ENCODE assay signal across 18 mouse cellular contexts in genomic region chr17:29669936-29670335, GRCm38 (mm10). TPM values are rescaled to one million over a fixed set of nuclear protein-coding genes. Genes with fewer than 3 reads are reported as not detected.
DNase-seq lines count a peak whose midpoint lies in the region; ATAC-seq and TF ChIP-seq lines count a peak whose summit lies in the region.
"Had no signal": no experiment of that assay in that cellular context is flagged by ENCODE, and none has a peak within 500 bp of the region (broad histone marks: within the 10 kb centered on the region; RNA-seq: fewer than 3 reads in every experiment).

No protein-coding gene starts in this region.

- no peak overlapping the region for H3K4me2 ChIP-seq in lung, embryonic 15.5 days
- peak overlapping the region; percentile 48 for H3K4me2 ChIP-seq in liver, embryonic 14.5 days (ENCODE audit: low read depth)
- H3K4me2 ChIP-seq in kidney, embryonic 15.5 days: no peak overlapping the region
- H3K4me2 ChIP-seq: forebrain, embryonic 13.5 days; heart, embryonic 15.5 days; hindbrain, embryonic 15.5 days; midbrain, embryonic 11.5 days; neural tube, embryonic 12.5 days had no signal

- H3K27ac ChIP-seq in lung, embryonic 15.5 days: no peak overlapping the region
- H3K27ac ChIP-seq in liver, embryonic 14.5 days: peak overlapping the region; percentile 80
- H3K27ac ChIP-seq in kidney, embryonic 15.5 days: no peak overlapping the region
- H3K27ac ChIP-seq: embryonic facial prominence, embryonic 10.5 days; forebrain, embryonic 13.5 days; heart, embryonic 15.5 days; neural tube, embryonic 12.5 days had no signal

- no peak overlapping the region for H3K9ac ChIP-seq in lung, embryonic 15.5 days
- no peak overlapping the region; the same call in 1 of the 2 replicates for H3K9ac ChIP-seq in liver, embryonic 14.5 days (replicated peaks)
- H3K9ac ChIP-seq in kidney, embryonic 15.5 days: no peak overlapping the region
- H3K9ac ChIP-seq: forebrain, embryonic 13.5 days; heart, embryonic 15.5 days; hindbrain, embryonic 15.5 days; neural tube, embryonic 12.5 days had no signal

- no peaks in the 10 kb centered on the region for H3K27me3 ChIP-seq in lung, embryonic 15.5 days
- H3K27me3 ChIP-seq in liver, embryonic 14.5 days (ENCODE audit: control insufficient read depth, insufficient read depth, low read length): no peaks in the 10 kb centered on the region
- no peaks in the 10 kb centered on the region for H3K27me3 ChIP-seq in kidney, embryonic 15.5 days
- H3K27me3 ChIP-seq: forebrain, embryonic 13.5 days; heart, embryonic 15.5 days; hindbrain, embryonic 15.5 days; neural tube, embryonic 12.5 days had no signal

- no peak; the same call in 1 of the 2 replicates for TF ChIP-seq CTCF in liver, embryonic 14.5 days (IDR thresholded peaks at IDR 0.05; ENCODE audit: low read depth)

- TF ChIP-seq EP300 in liver, embryonic 14.5 days (IDR thresholded peaks at IDR 0.05; ENCODE audit: low read depth): no peak

- no peak for DNase-seq in lung, adult 18-20 months
- DNase-seq in c-Kit-positive CD71-positive TER-119-positive erythroid progenitor cells, embryonic 14.5 days (ENCODE audit: low spot score): peak; percentile 76
- peak; percentile 58 to 74 (median 67) for DNase-seq in liver, embryonic 14.5 days (ENCODE audit: low read depth in 3 of 3, low spot score in 3 of 3)
- DNase-seq in urinary bladder, postnatal 25 days (ENCODE audit: low spot score): no peak
- DNase-seq in urinary bladder, adult 18-20 months (ENCODE audit: low spot score in 2 of 2): no peak
- DNase-seq: cerebellum, adult 2 months; gastrocnemius, postnatal 25 days; right cerebral cortex, postnatal 14 days; thymus, postnatal 4 days had no signal

- ATAC-seq in lung, embryonic 15.5 days (ENCODE audit: borderline replicate concordance, extremely low read depth, low FRiP score, low TSS enrichment): 0 out of 2 replicates have a peak, but pooled peaks have one; percentile 5
- ATAC-seq in liver, embryonic 14.5 days (ENCODE audit: insufficient read depth): peak; percentile 94
- no peak for ATAC-seq in kidney, embryonic 15.5 days (replicated peaks; ENCODE audit: low FRiP score)
- ATAC-seq: forebrain, embryonic 13.5 days; lung, postnatal 0 days had no signal

- no peaks in the 10 kb centered on the region for H3K4me1 ChIP-seq in lung, embryonic 15.5 days
- H3K4me1 ChIP-seq in liver, embryonic 14.5 days (replicated peaks; ENCODE audit: control insufficient read depth in 2 of 2, insufficient read depth in 2 of 2, low read length in 1 of 2): peaks cover 22 to 26% of the 10 kb centered on the region in 2 experiments
- no peaks in the 10 kb centered on the region for H3K4me1 ChIP-seq in kidney, embryonic 15.5 days
- H3K4me1 ChIP-seq: embryonic facial prominence, embryonic 10.5 days; heart, embryonic 15.5 days; neural tube, embryonic 12.5 days had no signal

- H3K9me3 ChIP-seq in lung, embryonic 15.5 days: no peaks in the 10 kb centered on the region
- no peaks in the 10 kb centered on the region for H3K9me3 ChIP-seq in liver, embryonic 14.5 days (ENCODE audit: control insufficient read depth, low read length)
- H3K9me3 ChIP-seq in kidney, embryonic 15.5 days (replicated peaks): no peaks in the 10 kb centered on the region
- H3K9me3 ChIP-seq: embryonic facial prominence, embryonic 10.5 days; forebrain, embryonic 13.5 days; heart, embryonic 15.5 days; hindbrain, embryonic 15.5 days; neural tube, embryonic 12.5 days had no signal

- peaks cover 36% of the 10 kb centered on the region for H3K36me3 ChIP-seq in lung, embryonic 15.5 days
- H3K36me3 ChIP-seq in liver, embryonic 14.5 days (replicated peaks; ENCODE audit: control insufficient read depth, insufficient read depth, low read depth): peaks cover 46% of the 10 kb centered on the region
- H3K36me3 ChIP-seq in kidney, embryonic 15.5 days: peaks cover 75% of the 10 kb centered on the region

- H3K4me3 ChIP-seq in lung, embryonic 15.5 days: no peak overlapping the region
- H3K4me3 ChIP-seq in liver, embryonic 14.5 days (ENCODE audit: insufficient read depth in 1 of 2, low read depth in 2 of 2, low read length in 2 of 2): no peak overlapping the region
- H3K4me3 ChIP-seq in kidney, embryonic 15.5 days (replicated peaks): no peak overlapping the region
- H3K4me3 ChIP-seq: embryonic facial prominence, embryonic 10.5 days; forebrain, embryonic 13.5 days; heart, embryonic 15.5 days; hindbrain, embryonic 15.5 days; neural tube, embryonic 12.5 days had no signal

RNA-seq across cellular contexts. Expression of gene Cmtr1, which starts 9.5 kb away (rescaled TPM):
- 119 and 122 TPM in 2 replicates for polyA plus RNA-seq in lung, embryonic 15.5 days (2015; fragmentation: Nextera tagmentation; extraction: Ambion mirVana)
- polyA plus RNA-seq in liver, embryonic 14.5 days (2012; rRNA removed): 14.9 and 16.1 TPM in 2 replicates
- 55.9 and 66.0 TPM in 2 replicates for polyA plus RNA-seq in liver, embryonic 14.5 days (2014; fragmentation: Nextera tagmentation; extraction: Ambion mirVana)
- polyA plus RNA-seq in kidney, embryonic 15.5 days (2015; fragmentation: Nextera tagmentation; extraction: Ambion mirVana): 122 and 126 TPM in 2 replicates

RNA-seq across cellular contexts. Expression of gene Ccdc167, which starts 46.9 kb away (rescaled TPM):
- polyA plus RNA-seq in lung, embryonic 15.5 days (2015; fragmentation: Nextera tagmentation; extraction: Ambion mirVana): 14.3 and 14.6 TPM in 2 replicates
- 3.8 and 7.6 TPM in 2 replicates for polyA plus RNA-seq in liver, embryonic 14.5 days (2012; rRNA removed)
- 10.1 TPM in 2 replicates for polyA plus RNA-seq in liver, embryonic 14.5 days (2014; fragmentation: Nextera tagmentation; extraction: Ambion mirVana)
- 14.2 and 15.5 TPM in 2 replicates for polyA plus RNA-seq in kidney, embryonic 15.5 days (2015; fragmentation: Nextera tagmentation; extraction: Ambion mirVana)

RNA-seq across cellular contexts. Expression of gene Gm28043, which starts 55.3 kb away (rescaled TPM):
- 1.9 and 2.8 TPM in 2 replicates for polyA plus RNA-seq in lung, embryonic 15.5 days (2015; fragmentation: Nextera tagmentation; extraction: Ambion mirVana)
- polyA plus RNA-seq in liver, embryonic 14.5 days (2012; rRNA removed): 1.0 and 1.4 TPM in 2 replicates
- 0.38 and 1.1 TPM in 2 replicates for polyA plus RNA-seq in liver, embryonic 14.5 days (2014; fragmentation: Nextera tagmentation; extraction: Ambion mirVana)
- polyA plus RNA-seq in kidney, embryonic 15.5 days (2015; fragmentation: Nextera tagmentation; extraction: Ambion mirVana): 2.8 TPM in 2 replicates

RNA-seq across cellular contexts. Expression of gene Rnf8, which starts 55.3 kb away (rescaled TPM):
- polyA plus RNA-seq in lung, embryonic 15.5 days (2015; fragmentation: Nextera tagmentation; extraction: Ambion mirVana): 74.1 and 80.2 TPM in 2 replicates
- 11.5 and 23.7 TPM in 2 replicates for polyA plus RNA-seq in liver, embryonic 14.5 days (2012; rRNA removed)
- polyA plus RNA-seq in liver, embryonic 14.5 days (2014; fragmentation: Nextera tagmentation; extraction: Ambion mirVana): 35.9 and 40.4 TPM in 2 replicates
- polyA plus RNA-seq in kidney, embryonic 15.5 days (2015; fragmentation: Nextera tagmentation; extraction: Ambion mirVana): 73.7 and 76.0 TPM in 2 replicates

Comparison
In these comparisons a context has a peak if more than half of its experiments do, and no peak if none do; other contexts are left out.
1. DNase-seq: peak in c-Kit-positive CD71-positive TER-119-positive erythroid progenitor cells, embryonic 14.5 days (single experiment) and liver, embryonic 14.5 days (3 of 3); none in lung, adult 18-20 months (0 of 2), urinary bladder, postnatal 25 days (single experiment) and urinary bladder, adult 18-20 months (0 of 2).